Mouse (Mus musculus) spleen, embryonic (tissue): Measurements from ENCODE around the gene Il18.

Experiments used
- CTCF ChIA-PET: fragments of 350-600 bp; sonication (Branson Sonifier 250); formaldehyde crosslinking; loops from one replicate; lab custom pipeline; 2022; lab: Charles Lee

Il18 gene

DNA sequence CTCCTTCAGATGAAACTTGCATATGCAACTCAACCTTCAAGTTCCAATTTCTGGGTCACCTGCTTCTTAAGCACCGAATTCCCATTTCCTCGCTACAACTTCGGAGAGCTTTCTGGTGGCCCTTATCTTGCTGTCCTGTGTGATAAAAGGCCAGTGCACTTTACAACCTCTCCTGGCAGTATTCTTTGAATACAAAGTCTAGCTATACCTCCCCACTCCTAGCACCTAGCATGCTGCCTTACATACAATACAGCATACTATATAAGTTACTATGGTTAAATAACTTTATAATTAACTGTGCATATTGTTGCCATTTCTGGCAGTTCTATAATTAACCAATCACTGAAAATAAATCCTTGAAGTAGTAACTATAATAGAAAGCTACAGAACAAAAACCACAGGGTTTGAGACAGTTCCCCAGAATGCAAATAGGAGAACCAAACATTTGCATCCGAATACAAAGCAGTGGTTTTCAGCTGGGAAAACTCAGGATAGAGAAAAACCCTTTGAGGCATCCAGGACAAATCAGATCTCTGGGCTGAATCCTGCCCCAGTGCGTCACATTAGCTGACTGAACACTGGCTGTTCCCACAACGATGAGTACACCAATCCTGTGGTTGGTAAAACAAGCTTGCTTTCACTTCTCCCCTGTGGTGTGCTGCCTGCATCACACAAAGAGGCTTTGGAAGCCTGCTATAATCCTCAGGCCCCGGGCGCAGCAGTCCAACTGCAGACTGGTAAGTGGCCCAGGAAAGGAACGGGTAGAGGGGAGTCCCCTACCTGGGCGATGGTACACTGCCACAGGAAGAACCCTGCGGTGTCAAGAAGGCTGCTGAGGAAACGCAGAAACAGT lies at the start of gene Il18:
TSS of gene Il18 (plus strand) at position 587 of the 853 bp plus-strand sequence.
- CTCF ChIA-PET = interaction anchor here (0.8 kb wide), 1 partner anchor 24 kb away, joined by 3 read pairs; no protein-coding TSS in a partner anchor

DNA sequence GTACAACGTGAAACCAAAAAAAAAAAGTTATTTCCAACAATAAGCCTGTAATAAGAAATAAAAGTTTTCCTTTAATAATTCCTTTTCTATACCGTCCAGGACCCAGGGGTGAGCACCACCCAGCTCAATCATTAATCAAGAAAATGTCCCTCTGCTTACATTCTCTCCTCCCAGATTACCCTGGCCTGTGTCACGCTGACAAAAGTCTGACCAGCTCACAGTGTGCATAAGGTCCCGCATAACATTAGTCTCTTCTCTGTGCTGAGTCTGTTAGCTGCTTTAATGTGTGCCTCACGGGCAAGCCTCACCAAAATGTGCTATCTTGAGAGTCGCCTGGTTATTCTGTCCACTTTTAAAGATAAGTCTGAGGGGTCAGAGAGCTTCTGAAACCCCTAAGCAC lies 49.2 kb upstream of the Il18 start:
- CTCF ChIA-PET = no interaction called here

GRCm38 (mm10) chr9:50507570-50507969 lies 47.1 kb upstream of the Il18 start:
- CTCF ChIA-PET = no interaction called here

- CTCF ChIA-PET = no interaction called here
Observed at GRCm38 (mm10) chr9:50515462-50515861, 39.2 kb upstream of the Il18 start.

- CTCF ChIA-PET = no interaction called here
Observed at GRCm38 (mm10) chr9:50518781-50519180, 35.8 kb upstream of the Il18 start.

DNA sequence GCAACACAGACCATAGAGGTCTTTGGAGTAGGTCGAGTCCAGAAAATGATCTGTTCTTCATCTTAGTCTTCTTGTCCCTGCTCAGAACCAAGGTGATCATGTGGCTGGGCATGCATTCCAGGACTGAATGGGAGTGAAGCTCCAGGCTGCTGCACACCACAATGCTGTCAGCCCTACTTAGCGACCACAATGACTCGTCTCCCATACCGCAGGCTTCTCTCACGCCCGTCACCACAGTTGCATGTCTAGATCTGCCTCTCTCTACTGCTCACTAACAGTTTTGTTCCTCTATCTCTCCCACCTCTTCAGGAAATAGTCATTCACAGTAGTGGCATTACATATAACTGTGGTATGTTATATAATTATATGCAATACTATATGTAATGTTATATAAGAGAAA lies 33.9 kb upstream of the Il18 start:
- CTCF ChIA-PET = interaction anchor here (0.9 kb wide), 1 partner anchor 73 kb away, joined by 3 read pairs; no protein-coding TSS in a partner anchor

DNA sequence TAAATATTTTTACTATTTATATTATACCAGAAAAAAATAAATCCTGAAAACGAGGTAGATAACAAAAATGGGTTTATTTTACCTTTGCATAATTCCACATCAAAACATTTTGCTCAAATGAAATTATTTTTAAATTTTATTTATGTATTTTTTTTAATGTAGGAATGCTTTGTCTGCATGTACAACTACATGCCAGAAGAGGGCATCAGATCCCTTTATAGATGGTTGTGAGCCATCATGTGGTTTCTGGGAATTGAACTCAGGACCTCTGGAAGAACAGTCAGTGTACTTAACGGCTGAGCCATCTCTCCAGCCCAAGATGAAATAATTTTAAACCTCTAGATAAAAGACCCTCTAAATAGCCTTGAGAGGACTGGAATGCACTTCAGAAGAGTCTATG lies 33.1 kb upstream of the Il18 start:
- CTCF ChIA-PET = interaction anchor here (0.9 kb wide), 1 partner anchor 72 kb away, joined by 3 read pairs; no protein-coding TSS in a partner anchor

DNA sequence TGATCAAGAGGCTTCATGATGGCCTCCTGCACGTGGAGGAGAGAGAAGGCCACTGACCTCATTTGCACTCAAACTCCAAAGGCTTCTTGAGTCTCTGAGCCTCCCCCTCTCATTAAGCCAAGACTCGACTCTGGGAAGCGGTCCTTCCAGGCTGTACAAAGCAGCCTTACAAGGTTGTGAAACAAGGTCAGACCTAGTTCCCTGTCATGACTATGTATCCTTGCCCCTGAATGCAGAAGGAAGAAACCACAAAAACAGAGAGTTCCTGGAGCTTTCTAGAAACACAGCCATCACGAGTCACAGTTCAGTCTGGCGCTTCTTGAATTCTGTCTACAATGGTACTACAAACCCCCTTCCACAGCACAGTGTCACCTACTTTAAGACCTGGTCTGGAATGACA lies 32.1 kb upstream of the Il18 start:
- CTCF ChIA-PET = interaction anchor here (1.0 kb wide), 1 partner anchor 111 kb away, joined by 5 read pairs; no protein-coding TSS in a partner anchor

DNA sequence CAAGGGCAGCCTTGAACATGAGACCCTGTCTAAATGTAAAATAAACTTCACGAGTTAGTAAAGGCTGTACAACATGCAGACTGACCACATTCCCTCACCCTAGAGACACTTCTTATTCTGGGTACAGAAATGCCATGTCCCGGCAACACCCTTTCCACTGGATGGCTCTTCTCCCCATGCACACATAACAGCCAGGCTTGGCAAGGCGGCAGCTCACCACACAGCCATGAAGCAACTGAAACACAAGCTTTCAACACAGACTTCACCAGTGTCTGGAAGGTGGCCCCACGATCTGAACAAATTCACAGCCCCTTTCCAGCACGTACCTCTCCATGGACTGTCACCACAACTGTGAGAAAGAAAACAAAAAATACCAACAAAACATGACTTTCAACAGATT lies 29.7 kb upstream of the Il18 start:
- CTCF ChIA-PET = no interaction called here

DNA sequence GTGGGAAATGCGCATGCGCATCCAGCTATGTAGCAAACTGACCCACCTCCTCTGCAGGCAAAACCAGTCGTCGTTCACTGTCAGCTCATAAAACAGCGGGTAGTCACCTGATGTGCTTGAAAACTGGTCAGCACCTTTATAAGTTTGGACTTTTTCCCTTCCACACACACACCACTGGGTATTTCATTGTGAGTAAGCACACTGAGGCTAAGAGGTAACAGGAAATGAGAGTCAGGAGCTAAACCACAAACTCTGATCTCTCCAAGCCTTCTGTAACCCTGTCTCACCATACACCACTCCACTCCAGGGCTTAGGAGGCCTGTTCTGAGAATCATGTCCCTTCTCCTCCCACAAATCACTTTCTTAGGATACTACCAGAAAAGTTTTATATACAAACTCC lies 29.0 kb upstream of the Il18 start:
- CTCF ChIA-PET = interaction anchor here (0.8 kb wide), 1 partner anchor 69 kb away, joined by 6 read pairs; no protein-coding TSS in a partner anchor

- CTCF ChIA-PET = interaction anchor here (0.6 to 1.3 kb wide), 3 partner anchors 10 to 76 kb away, joined by 3 to 4 read pairs (median 3); partner anchors contain the start of genes Sdhd and Timm8b
Observed at GRCm38 (mm10) chr9:50527860-50528259, 26.8 kb upstream of the Il18 start.

DNA sequence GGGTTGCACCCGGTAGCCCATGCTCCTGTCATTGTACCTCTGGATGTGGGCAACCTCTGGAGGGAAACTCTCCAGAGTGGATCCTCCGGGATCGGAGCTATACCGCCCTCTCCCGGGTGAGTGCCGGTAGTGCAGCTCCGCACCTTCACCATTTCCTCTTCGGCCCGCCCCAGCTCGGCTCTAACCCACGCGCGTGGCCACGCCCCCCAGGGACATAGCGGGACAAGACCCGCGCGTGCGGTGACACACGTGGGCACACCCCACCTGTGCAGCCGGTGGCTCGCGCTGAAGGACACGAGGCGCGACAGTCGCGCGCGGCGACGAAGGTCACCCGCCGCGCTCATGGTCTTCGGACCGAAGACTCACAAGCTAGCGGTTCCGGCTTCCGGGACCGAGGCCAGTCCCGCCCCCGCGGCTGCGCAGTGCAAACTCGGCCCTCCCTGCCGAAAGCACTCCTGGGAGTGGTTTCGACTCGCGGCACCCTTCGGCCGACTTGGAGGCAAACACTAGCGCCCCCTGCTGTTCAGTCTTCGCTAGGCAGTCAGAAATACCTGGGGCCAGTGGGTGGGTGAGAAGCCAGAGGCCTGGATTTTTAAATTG lies 26.2 kb upstream of the Il18 start, which contains the start of gene Pts:
TSS of gene Pts (minus strand) at position 432 of the 600 bp plus-strand sequence.
- CTCF ChIA-PET = interaction anchor here (0.7 to 1.3 kb wide), 2 partner anchors 76 to 85 kb away, joined by 3 read pairs; partner anchors contain the start of genes Sdhd and Timm8b

- CTCF ChIA-PET = no interaction called here
Observed at GRCm38 (mm10) chr9:50530890-50531289, 23.7 kb upstream of the Il18 start.

GRCm38 (mm10) chr9:50533328-50533727 lies 21.3 kb upstream of the Il18 start:
- CTCF ChIA-PET = no interaction called here

DNA sequence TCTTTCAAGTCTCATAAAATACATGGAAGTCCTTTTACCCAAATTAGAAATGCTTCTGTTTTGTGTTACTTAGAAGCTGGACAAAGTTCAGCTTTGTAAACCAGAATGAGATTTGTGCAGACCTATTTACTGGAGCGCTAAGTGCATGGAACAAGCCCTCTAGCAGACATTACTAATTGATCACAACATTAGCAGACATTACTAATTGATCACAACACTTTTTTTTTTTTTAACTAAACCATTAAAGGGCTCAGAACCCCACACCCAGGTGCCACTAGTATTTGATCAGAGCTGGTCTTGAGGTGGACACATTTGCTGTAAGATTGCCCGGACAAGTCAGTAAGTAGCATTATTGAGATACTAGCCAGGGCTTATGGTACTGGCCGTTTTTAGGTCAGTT lies 20.8 kb upstream of the Il18 start:
- CTCF ChIA-PET = no interaction called here

DNA sequence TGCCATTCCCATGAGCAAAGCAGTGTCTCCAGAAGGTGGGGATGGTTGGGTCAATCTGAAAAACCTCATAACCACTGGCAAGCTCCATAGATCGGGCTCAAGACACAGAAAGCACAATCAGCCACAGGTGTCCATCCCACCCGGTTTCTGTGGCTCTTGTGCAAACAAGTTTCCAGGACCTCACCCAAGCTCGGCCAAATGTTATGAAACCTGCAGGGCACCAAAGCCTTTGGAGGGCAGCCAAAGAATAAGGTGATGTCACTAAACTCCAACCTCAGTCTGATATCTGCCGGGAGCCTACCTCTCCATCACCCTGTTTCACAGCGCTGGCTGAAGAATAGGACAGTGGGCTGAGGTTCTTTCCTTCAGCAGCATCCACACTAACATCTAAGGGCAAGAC lies 18.7 kb upstream of the Il18 start:
- CTCF ChIA-PET = no interaction called here

DNA sequence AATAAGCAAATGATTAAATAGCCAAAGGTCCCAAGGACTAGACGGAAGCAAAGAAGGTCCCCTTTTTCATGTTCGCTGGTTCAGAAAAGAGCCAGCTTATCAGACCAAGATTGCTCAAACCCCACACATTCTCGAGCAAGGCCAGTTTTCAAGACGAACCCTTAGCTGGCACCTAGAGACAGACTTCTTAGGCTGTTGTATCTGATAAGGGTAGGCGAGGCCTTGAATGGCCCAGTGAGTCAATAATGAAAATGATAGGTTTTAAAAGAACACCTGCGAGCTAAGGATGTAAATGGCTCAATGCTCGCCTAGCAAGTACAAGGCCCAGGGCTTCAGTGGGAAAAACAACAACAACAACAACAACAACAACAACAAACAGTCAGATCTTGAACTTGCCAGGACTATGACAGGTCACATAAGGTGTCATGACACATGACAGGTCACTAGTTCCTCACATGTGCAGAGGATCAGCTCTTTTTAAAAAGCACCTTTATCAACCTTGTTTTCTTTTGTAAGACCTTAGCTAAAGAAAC lies 18.0 kb upstream of the Il18 start:
- CTCF ChIA-PET = no interaction called here

DNA sequence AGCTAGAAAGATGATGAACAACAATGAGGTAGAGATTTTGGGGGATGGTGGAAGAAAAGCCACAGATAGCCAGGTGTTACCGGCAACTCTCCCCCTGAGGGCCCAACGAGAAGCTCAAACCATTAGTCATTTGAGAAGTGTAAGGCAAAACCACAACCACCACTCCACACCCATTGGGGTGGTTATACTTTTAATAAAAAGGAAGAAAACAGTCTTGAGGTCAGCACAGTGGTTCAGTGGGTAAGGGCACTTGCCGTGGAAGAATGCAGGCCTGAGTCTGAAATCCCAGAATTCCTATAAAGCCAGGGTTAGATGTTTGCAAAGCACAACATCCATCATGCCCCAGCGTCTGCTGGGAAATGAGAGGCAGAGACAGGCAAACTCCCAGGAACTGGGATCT lies 17.3 kb upstream of the Il18 start:
- CTCF ChIA-PET = no interaction called here

- CTCF ChIA-PET = interaction anchor here (0.5 kb wide), 1 partner anchor 469 kb away, joined by 3 read pairs; the partner anchor contains the start of gene Sik2
Observed at GRCm38 (mm10) chr9:50540170-50540569, 14.5 kb upstream of the Il18 start.

DNA sequence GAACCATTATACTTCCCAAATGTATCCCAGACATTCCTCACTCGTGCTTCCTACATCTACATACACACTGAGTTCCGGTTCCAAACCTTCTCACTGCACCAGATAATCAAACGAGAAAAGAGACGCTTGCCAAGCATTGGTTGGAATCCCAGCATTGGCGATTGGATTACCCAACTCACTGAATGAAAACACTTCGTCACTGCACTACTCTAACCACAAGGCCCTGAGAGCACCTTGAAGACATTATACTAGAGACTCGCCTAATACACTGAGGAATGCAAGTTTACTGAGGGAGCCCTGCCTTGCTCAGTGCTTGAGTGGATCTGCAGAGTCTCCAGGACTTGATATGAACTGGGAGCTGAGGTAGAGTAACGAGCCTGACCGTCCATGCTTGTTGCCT lies 12.2 kb upstream of the Il18 start:
- CTCF ChIA-PET = no interaction called here

GRCm38 (mm10) chr9:50547859-50548478 lies 6.7 kb upstream of the Il18 start:
- CTCF ChIA-PET = no interaction called here

DNA sequence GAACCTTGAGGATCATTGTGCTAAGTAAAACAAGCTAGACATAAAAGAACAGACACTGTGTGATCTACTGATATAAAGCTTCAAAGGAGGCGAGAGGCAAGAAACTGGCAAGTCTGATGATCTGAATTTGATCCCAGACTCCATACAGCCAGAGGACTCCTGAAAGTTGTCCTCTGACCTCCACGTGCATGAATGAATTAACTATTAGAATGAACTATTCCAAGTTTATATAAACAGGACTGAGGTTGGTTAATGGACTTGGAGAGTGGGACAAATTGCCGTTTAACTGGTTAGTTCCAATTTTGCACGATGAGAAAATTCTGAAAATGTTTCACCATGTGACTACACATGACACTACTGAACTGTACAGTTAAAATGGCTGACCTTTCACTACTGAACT lies 5.7 kb upstream of the Il18 start:
- CTCF ChIA-PET = no interaction called here
